Mouse (Mus musculus): ENCODE results near the gene Sun1.

DNA sequence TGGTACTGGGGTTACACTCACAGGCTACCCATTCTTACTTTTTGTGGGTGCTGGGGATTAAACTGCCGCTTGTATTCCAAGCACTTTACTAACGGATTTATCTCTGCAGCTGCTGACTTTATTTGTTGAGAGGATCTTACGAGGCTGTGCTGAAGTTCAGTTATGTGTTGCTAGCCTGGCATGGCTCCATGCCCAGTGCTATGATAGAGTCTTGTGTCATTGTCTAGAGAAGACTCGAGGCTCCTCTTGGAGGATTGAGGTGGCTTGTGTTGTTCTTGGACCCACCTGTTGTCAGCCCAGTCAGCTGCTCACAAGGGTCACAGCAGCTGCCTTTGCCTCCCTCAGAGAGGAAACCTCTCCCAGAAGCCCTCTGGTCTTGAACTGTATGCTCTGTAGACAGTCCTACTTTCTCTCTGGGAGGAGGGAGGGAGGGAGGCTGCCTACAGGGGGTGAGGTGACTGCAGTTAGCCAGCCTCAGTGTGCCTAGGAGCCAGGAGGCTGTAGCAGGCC lies 19.6 kb downstream of the Sun1 start:
- TF ChIP-seq CTCF (IDR thresholded peaks at IDR 0.05; ENCODE audit: low read depth) = no peak
- no peak for TF ChIP-seq EP300 (IDR thresholded peaks at IDR 0.05; ENCODE audit: low read depth)
